Mouse (Mus musculus) lung, postnatal 0 days (tissue): Measurements from ENCODE around the gene Egfem1. TPM values are rescaled to one million over a fixed set of nuclear protein-coding genes. Genes with fewer than 3 reads are reported as not detected.

Experiments
- ATAC-seq: fragments of 200-750 bp; cut with Nextera tagmentation; 2 replicates; pipeline ENCODE4 v1.8.0; 2017; ENCODE audit warnings: moderate library complexity
- DNase-seq: peaks from one replicate; pipeline ENCODE4 v3.0.0-alpha.2; 2016; ENCODE audit warnings: low spot score
- H3K27ac ChIP-seq: fragments of 300-500 bp; sonication (generic); 2 replicates; pipeline ENCODE4 v1.5.1; 2014; ENCODE audit warnings: antibody characterized with exemption, mild to moderate bottlenecking, low read length, mixed read lengths
- H3K27me3 ChIP-seq: fragments of 300-500 bp; sonication (generic); replicated peaks from 2 replicates; pipeline ENCODE4 v1.6.1; 2014; ENCODE audit warnings: low read length, mixed read lengths; ENCODE audit not compliant: insufficient read depth
- H3K36me3 ChIP-seq: fragments of 300-500 bp; sonication (generic); 2 replicates; pipeline ENCODE4 v1.6.1; 2014; ENCODE audit warnings: low read length, mixed read lengths; ENCODE audit not compliant: insufficient read depth
- H3K4me1 ChIP-seq: fragments of 300-500 bp; sonication (generic); 2 replicates; pipeline ENCODE4 v1.6.1; 2014; ENCODE audit warnings: antibody characterized with exemption, low read depth, low read length, mixed read lengths; ENCODE audit not compliant: insufficient read depth
- H3K4me2 ChIP-seq: fragments of 300-500 bp; sonication (generic); replicated peaks from 2 replicates; pipeline ENCODE4 v1.6.1; 2014; ENCODE audit warnings: low read depth, mild to moderate bottlenecking, low read length, moderate library complexity, mixed read lengths
- H3K4me3 ChIP-seq: fragments of 300-500 bp; sonication (generic); 2 replicates; pipeline ENCODE4 v1.5.1; 2014; ENCODE audit warnings: low read depth, low read length
- H3K9ac ChIP-seq: fragments of 300-500 bp; sonication (generic); replicated peaks from 2 replicates; pipeline ENCODE4 v1.6.1; 2014; ENCODE audit warnings: low read depth, mild to moderate bottlenecking
- H3K9me3 ChIP-seq: fragments of 300-500 bp; sonication (generic); 2 replicates; pipeline ENCODE4 v1.6.1; 2016; ENCODE audit warnings: low read length, mixed read lengths
- CTCF ChIP-seq: IDR thresholded peaks from 2 replicates; pipeline ENCODE4 v1.5.1; 2016; ENCODE audit warnings: antibody characterized with exemption, mild to moderate bottlenecking
- EP300 ChIP-seq: IDR thresholded peaks from 2 replicates; pipeline ENCODE4 v1.6.1; 2016; ENCODE audit warnings: antibody characterized with exemption, mild to moderate bottlenecking, control low read depth
- WGBS: fragments of 180-500 bp; shearing (Covaris S2); extraction: QIAGEN DNeasy Blood & Tissue Kit; methylation state at CpG from one replicate; pipeline ENCODE4 v1.1.7; 2014; 5-methylcytosine and 5-hydroxymethylcytosine counted together
- polyA plus RNA-seq: library from polyadenylated mRNA; unstranded; fragments of >200 nt; fragmentation: Nextera tagmentation; extraction: Ambion mirVana; gene quantifications from 2 replicates; pipeline ENCODE4 v1.2.1, GENCODE M21; 2015

The Egfem1 gene
- polyA plus RNA-seq, 1 experiment from 2014 or later, result 19.7 TPM

GRCm38 (mm10) chr3:29706816-29707215 is 625.0 kb downstream of the Egfem1 start:
- no peaks in the 10 kb centered on the region for H3K9me3 ChIP-seq
- H3K4me1 ChIP-seq, result no peaks in the 10 kb centered on the region
- H3K4me3 ChIP-seq, result no peak overlapping the region
- H3K27ac ChIP-seq, result no peak overlapping the region
- no peak for ATAC-seq
- no peaks in the 10 kb centered on the region for H3K27me3 ChIP-seq
- H3K36me3 ChIP-seq, result no peaks in the 10 kb centered on the region
- WGBS, result 83% methylated on average over 2 of the region's 2 CpGs
- TF ChIP-seq EP300, result no peak
- no peak for TF ChIP-seq CTCF
- DNase-seq, result no peak
- no peak overlapping the region for H3K9ac ChIP-seq
- no peak overlapping the region for H3K4me2 ChIP-seq

GRCm38 (mm10) chr3:29707467-29707866 is 625.6 kb downstream of the Egfem1 start:
- no peak for ATAC-seq
- WGBS, result 68% methylated on average over 1 of the region's 1 CpGs
- no peak overlapping the region for H3K4me2 ChIP-seq
- no peak overlapping the region for H3K4me3 ChIP-seq
- no peaks in the 10 kb centered on the region for H3K4me1 ChIP-seq
- no peak overlapping the region for H3K27ac ChIP-seq
- H3K36me3 ChIP-seq, result no peaks in the 10 kb centered on the region
- no peaks in the 10 kb centered on the region for H3K9me3 ChIP-seq
- no peaks in the 10 kb centered on the region for H3K27me3 ChIP-seq
- TF ChIP-seq EP300 (no peak), CTCF (no peak)
- no peak for DNase-seq
- no peak overlapping the region for H3K9ac ChIP-seq

DNA sequence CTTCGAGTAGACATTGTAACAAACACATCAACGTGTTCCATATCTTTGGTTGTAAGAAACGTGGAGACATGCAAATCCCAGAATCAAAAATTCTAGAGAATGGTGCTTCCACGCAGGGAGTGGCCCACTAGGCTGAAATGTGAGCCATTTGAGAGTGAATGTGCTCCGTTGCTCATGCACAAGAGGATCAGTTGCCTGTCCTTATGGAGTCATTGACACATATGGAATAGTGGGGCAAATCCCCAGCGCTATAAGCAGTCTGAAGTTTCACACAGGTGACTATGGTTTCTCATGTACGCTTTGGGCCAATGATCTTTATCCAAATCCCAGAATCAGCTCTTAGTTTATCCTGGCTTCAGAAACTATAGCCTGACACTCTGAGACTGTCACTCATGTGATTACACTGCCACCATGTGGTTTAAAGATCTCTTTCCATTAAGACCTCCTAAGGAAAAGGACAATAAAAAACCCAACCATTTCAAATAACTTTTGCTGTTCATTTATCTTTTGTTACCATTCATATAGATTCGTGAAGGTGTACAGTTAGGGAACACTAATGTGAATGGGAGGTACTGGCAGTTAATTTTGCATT is 644.6 kb downstream of the Egfem1 start:
- TF ChIP-seq CTCF, result peak; percentile 75
- TF ChIP-seq EP300, result no peak
- Histone ChIP-seq H3K36me3 (no peaks in the 10 kb centered on the region), H3K9ac (no peak overlapping the region), H3K9me3 (no peaks in the 10 kb centered on the region), H3K4me1 (no peaks in the 10 kb centered on the region), H3K4me2 (no peak overlapping the region), H3K4me3 (no peak overlapping the region), H3K27me3 (no peaks in the 10 kb centered on the region), H3K27ac (no peak overlapping the region)
- WGBS, result 57% methylated on average over 8 of the region's 8 CpGs
- ATAC-seq (no peak), DNase-seq (peak; percentile 71)

DNA sequence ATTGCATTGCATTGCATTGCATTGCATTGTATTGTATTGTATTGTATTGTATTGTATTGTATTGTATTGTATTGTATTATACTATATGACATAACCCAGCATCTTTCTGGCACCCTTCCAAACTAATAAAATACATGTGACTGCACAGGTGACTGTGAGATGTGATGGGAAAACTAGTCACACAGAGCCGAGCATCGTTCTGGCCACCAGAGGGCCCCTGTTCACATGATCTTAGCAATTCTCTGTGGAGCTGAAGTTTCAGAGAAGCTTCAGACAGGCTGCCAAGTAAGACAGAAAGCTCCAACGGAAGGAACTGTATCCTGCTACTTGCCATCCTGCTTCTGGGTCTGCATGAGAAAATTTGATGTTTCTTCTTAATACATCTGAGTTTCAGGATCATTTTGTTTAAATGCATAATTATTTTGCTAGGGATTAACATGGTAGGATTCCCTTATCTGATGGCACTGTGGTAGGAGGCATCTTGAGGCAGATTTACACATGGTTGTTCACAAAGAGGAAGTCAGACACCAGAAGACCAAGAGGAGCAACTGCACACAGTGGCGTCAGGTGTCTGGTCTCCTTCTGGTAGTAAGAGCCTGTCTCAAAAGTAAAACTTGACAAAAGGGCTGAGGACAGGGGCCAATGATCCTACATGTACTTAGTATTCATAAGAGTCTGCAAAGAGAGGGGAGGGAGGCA is 648.4 kb downstream of the Egfem1 start:
- DNase-seq, result peak; percentile 66
- Histone ChIP-seq H3K4me3 (no peak overlapping the region), H3K27ac (no peak overlapping the region), H3K27me3 (no peaks in the 10 kb centered on the region), H3K36me3 (no peaks in the 10 kb centered on the region), H3K9me3 (no peaks in the 10 kb centered on the region), H3K9ac (no peak overlapping the region), H3K4me1 (no peaks in the 10 kb centered on the region), H3K4me2 (no peak overlapping the region)
- TF ChIP-seq EP300 (no peak), CTCF (peak; percentile 77)
- 10% methylated on average over 4 of the region's 4 CpGs for WGBS
- no peak for ATAC-seq

- no peak overlapping the region for H3K27ac ChIP-seq
- DNase-seq, result no peak
- WGBS, result 66% methylated on average over 1 of the region's 1 CpGs
These were observed 649.7 kb downstream of the Egfem1 start for GRCm38 (mm10) chr3:29731509-29731908.

DNA sequence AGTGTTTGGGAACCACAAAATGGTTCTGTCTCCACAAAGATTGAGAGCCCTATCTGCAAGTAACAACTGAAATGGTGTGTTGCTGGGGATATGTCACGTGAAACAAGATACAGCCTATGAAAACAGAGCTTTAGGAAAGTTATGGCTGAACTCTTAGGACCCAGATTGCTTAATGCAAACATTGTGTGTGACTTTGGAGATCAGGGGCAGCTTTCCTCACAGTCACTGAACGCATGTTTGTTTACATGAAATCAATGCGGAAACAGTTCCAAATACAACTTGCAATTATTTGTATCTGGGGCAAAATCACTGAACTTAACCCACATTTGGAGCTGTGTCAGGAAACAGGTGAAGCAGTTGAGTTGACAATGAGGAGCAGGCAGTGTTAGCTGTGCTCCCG is 650.8 kb downstream of the Egfem1 start:
- Histone ChIP-seq H3K9me3 (no peaks in the 10 kb centered on the region), H3K4me3 (no peak overlapping the region), H3K9ac (no peak overlapping the region), H3K36me3 (no peaks in the 10 kb centered on the region), H3K4me2 (no peak overlapping the region), H3K27me3 (no peaks in the 10 kb centered on the region), H3K27ac (no peak overlapping the region), H3K4me1 (no peaks in the 10 kb centered on the region)
- TF ChIP-seq EP300, result no peak
- TF ChIP-seq CTCF, result no peak
- ATAC-seq, result no peak
- WGBS, result 34% methylated on average over 4 of the region's 4 CpGs
- DNase-seq, result no peak

More at GRCm38 (mm10) chr3:29731509-29731908, 649.7 kb downstream of the Egfem1 start:
- no peak overlapping the region for H3K4me3 ChIP-seq
- no peak overlapping the region for H3K4me2 ChIP-seq
- ATAC-seq, result no peak
- H3K36me3 ChIP-seq, result no peaks in the 10 kb centered on the region
- no peaks in the 10 kb centered on the region for H3K27me3 ChIP-seq
- TF ChIP-seq CTCF, result no peak
- TF ChIP-seq EP300, result no peak
- no peak overlapping the region for H3K9ac ChIP-seq
- no peaks in the 10 kb centered on the region for H3K9me3 ChIP-seq
- no peaks in the 10 kb centered on the region for H3K4me1 ChIP-seq
